Mouse (Mus musculus): Measurements from ENCODE around the gene Tns4. TPM values are rescaled to one million over a fixed set of nuclear protein-coding genes. Genes with fewer than 3 reads are reported as not detected.

Tns4 gene
- polyA plus RNA-seq, 1 experiment from 2014 or later: 0.09 TPM

GRCm38 (mm10) chr11:99099516-99099915 lies 10.4 kb upstream of the Tns4 start:
- Histone ChIP-seq H3K4me3 (replicated peaks) (no peak overlapping the region), H3K9me3 (replicated peaks) (no peaks in the 10 kb centered on the region), H3K4me1 (0 out of 2 replicates have a peak, but pooled peaks cover 4% of the 10 kb centered on the region), H3K4me2 (no peak overlapping the region), H3K36me3 (no peaks in the 10 kb centered on the region), H3K9ac (replicated peaks) (no peak overlapping the region), H3K27me3 (replicated peaks) (no peaks in the 10 kb centered on the region), H3K27ac (replicated peaks) (no peak overlapping the region)
- WGBS: 80% methylated on average over 7 of the region's 7 CpGs
- ATAC-seq (ENCODE audit: low FRiP score): no peak

DNA sequence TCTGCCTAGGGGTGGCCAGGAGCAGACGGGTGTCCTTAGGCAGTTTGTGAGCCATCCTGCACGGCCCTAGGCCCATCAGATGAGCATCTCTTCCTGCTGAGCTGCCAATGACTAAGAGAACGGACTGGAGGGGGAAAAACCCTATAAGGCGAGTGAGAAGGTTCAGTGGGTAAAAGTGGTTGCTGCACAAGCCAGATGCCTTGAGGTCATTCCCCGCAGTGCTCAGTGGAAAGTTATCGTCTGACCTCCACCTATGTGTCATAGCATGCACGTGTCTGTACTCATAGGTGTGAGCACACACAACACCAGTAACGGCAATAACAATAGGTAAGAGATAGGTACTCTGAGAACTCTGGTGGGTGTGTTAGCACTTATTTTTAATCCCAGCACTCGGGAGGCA lies 9.8 kb upstream of the Tns4 start:
- Histone ChIP-seq H3K4me1 (0 out of 2 replicates have a peak, but pooled peaks cover 4% of the 10 kb centered on the region), H3K4me3 (replicated peaks) (no peak overlapping the region), H3K9me3 (replicated peaks) (no peaks in the 10 kb centered on the region), H3K36me3 (no peaks in the 10 kb centered on the region), H3K4me2 (no peak overlapping the region), H3K9ac (replicated peaks) (no peak overlapping the region), H3K27ac (replicated peaks) (no peak overlapping the region), H3K27me3 (replicated peaks) (no peaks in the 10 kb centered on the region)
- ATAC-seq (ENCODE audit: low FRiP score): no peak
- 90% methylated on average over 9 of the region's 9 CpGs for WGBS

- Histone ChIP-seq H3K36me3 (no peaks in the 10 kb centered on the region), H3K4me2 (no peak overlapping the region), H3K9me3 (replicated peaks) (no peaks in the 10 kb centered on the region), H3K4me1 (0 out of 2 replicates have a peak, but pooled peaks cover 4% of the 10 kb centered on the region), H3K9ac (replicated peaks) (no peak overlapping the region), H3K27me3 (replicated peaks) (no peaks in the 10 kb centered on the region), H3K4me3 (replicated peaks) (no peak overlapping the region), H3K27ac (replicated peaks) (no peak overlapping the region)
- 75% methylated on average over 8 of the region's 8 CpGs for WGBS
- ATAC-seq (ENCODE audit: low FRiP score): no peak
Measured at GRCm38 (mm10) chr11:99096996-99097774, 8.1 kb upstream of the Tns4 start.

DNA sequence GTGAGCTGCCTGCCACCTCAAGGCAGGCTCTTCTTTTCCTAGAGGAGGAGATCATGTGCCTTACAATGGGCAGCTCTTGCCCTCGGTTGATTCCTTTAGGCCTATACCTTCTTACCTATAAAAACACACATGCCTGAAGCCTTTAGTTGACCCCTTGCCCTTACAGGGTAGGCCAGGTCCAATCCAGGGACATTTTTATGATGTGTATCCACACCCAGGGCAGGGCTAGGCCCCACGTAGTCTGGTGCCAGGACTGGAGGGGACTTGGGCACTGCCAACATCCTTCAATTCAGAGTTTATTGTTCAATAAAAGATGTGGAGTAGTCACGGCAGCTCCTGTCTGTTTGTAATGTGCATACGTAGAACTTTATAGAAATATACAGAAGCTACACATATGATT lies 7.3 kb upstream of the Tns4 start:
- H3K36me3 ChIP-seq: no peaks in the 10 kb centered on the region
- 0 out of 2 replicates have a peak, but pooled peaks cover 4% of the 10 kb centered on the region for H3K4me1 ChIP-seq
- no peak overlapping the region for H3K4me3 ChIP-seq (replicated peaks)
- ATAC-seq (ENCODE audit: low FRiP score): no peak
- WGBS: 69% methylated on average over 4 of the region's 4 CpGs
- H3K9me3 ChIP-seq (replicated peaks): no peaks in the 10 kb centered on the region
- no peaks in the 10 kb centered on the region for H3K27me3 ChIP-seq (replicated peaks)
- H3K4me2 ChIP-seq: no peak overlapping the region
- H3K27ac ChIP-seq (replicated peaks): no peak overlapping the region
- H3K9ac ChIP-seq (replicated peaks): no peak overlapping the region

- no peaks in the 10 kb centered on the region for H3K27me3 ChIP-seq (replicated peaks)
- H3K4me3 ChIP-seq (replicated peaks): no peak overlapping the region
- no peaks in the 10 kb centered on the region for H3K36me3 ChIP-seq
- H3K9me3 ChIP-seq (replicated peaks): no peaks in the 10 kb centered on the region
- no peak overlapping the region for H3K27ac ChIP-seq (replicated peaks)
- no peak overlapping the region for H3K4me2 ChIP-seq
- no peak for ATAC-seq (ENCODE audit: low FRiP score)
- no peak overlapping the region for H3K9ac ChIP-seq (replicated peaks)
- WGBS: 77% methylated on average over 4 of the region's 4 CpGs
- 0 out of 2 replicates have a peak, but pooled peaks cover 4% of the 10 kb centered on the region for H3K4me1 ChIP-seq
Measured at GRCm38 (mm10) chr11:99095759-99096158, 6.7 kb upstream of the Tns4 start.

GRCm38 (mm10) chr11:99094911-99095676 lies 6.0 kb upstream of the Tns4 start:
- no peak overlapping the region for H3K9ac ChIP-seq (replicated peaks)
- WGBS: 47% methylated on average over 2 of the region's 2 CpGs
- no peak overlapping the region for H3K27ac ChIP-seq (replicated peaks)
- H3K4me2 ChIP-seq: no peak overlapping the region
- H3K4me3 ChIP-seq (replicated peaks): no peak overlapping the region
- H3K27me3 ChIP-seq (replicated peaks): no peaks in the 10 kb centered on the region
- H3K4me1 ChIP-seq: 0 out of 2 replicates have a peak, but pooled peaks cover 4% of the 10 kb centered on the region
- H3K9me3 ChIP-seq (replicated peaks): no peaks in the 10 kb centered on the region
- H3K36me3 ChIP-seq: no peaks in the 10 kb centered on the region
- ATAC-seq (ENCODE audit: low FRiP score): no peak

DNA sequence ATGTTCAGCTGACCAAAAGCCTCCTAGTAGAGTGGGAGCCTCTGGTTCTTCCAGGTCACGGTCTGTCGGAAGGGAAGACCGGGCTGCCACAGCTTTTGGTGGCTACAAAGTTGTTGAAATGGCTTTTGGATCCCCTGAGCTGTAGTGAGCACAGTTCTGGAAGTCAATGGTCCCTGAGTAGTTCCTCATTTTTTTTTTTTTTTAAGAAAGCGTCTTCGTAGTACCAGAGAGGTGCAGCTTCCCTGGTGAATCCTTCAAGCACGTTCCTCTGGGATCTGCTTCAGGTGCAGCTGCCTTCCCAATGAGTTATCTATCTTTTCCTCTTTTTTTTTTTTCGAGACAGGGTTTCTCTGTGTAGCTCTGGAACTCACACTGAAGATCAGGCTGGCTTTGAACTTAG lies 4.6 kb upstream of the Tns4 start:
- ATAC-seq (ENCODE audit: low FRiP score): no peak
- H3K9me3 ChIP-seq (replicated peaks): no peaks in the 10 kb centered on the region
- no peaks in the 10 kb centered on the region for H3K27me3 ChIP-seq (replicated peaks)
- H3K36me3 ChIP-seq: no peaks in the 10 kb centered on the region
- 87% methylated on average over 7 of the region's 7 CpGs for WGBS
- H3K4me2 ChIP-seq: no peak overlapping the region
- H3K4me3 ChIP-seq (replicated peaks): no peak overlapping the region
- H3K9ac ChIP-seq (replicated peaks): no peak overlapping the region
- no peak overlapping the region for H3K27ac ChIP-seq (replicated peaks)
- no peaks in the 10 kb centered on the region for H3K4me1 ChIP-seq

DNA sequence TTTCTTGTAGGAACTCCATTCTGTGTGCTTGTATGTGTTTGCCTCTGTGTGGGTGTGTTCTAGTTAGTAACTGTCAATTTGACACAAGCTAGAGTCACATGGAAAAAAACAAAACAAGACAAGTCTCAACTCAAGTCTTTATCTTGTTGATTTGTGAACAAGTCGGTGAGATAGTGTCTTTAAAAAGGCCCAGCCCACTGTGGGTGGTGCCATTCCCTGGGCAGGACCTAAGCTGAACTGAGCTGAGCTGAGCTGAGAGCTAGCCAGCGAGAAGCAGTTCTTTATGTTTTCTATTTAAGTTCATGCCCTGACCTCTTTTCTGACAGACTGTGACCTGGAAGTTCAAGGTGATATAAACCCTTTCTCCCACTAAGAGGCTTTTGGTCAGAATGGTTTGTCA lies 2.6 kb upstream of the Tns4 start:
- Histone ChIP-seq H3K36me3 (no peaks in the 10 kb centered on the region), H3K9me3 (replicated peaks) (no peaks in the 10 kb centered on the region), H3K4me1 (no peaks in the 10 kb centered on the region), H3K4me3 (replicated peaks) (no peak overlapping the region), H3K9ac (replicated peaks) (no peak overlapping the region), H3K4me2 (no peak overlapping the region), H3K27ac (replicated peaks) (no peak overlapping the region), H3K27me3 (replicated peaks) (no peaks in the 10 kb centered on the region)
- 74% methylated on average over 2 of the region's 2 CpGs for WGBS
- no peak for ATAC-seq (ENCODE audit: low FRiP score)

- H3K9me3 ChIP-seq (replicated peaks): no peaks in the 10 kb centered on the region
- no peak overlapping the region for H3K27ac ChIP-seq (replicated peaks)
- WGBS: 95% methylated on average over 8 of the region's 8 CpGs
- no peak overlapping the region for H3K4me3 ChIP-seq (replicated peaks)
- H3K4me1 ChIP-seq: no peaks in the 10 kb centered on the region
- H3K4me2 ChIP-seq: no peak overlapping the region
- ATAC-seq (ENCODE audit: low FRiP score): no peak
- H3K36me3 ChIP-seq: no peaks in the 10 kb centered on the region
- H3K27me3 ChIP-seq (replicated peaks): no peaks in the 10 kb centered on the region
- no peak overlapping the region for H3K9ac ChIP-seq (replicated peaks)
Measured at GRCm38 (mm10) chr11:99090391-99090790, 1.3 kb upstream of the Tns4 start.

- Histone ChIP-seq H3K27me3 (replicated peaks) (no peaks in the 10 kb centered on the region), H3K36me3 (no peaks in the 10 kb centered on the region), H3K4me1 (no peaks in the 10 kb centered on the region), H3K9me3 (replicated peaks) (no peaks in the 10 kb centered on the region), H3K4me2 (no peak overlapping the region), H3K4me3 (replicated peaks) (no peak overlapping the region), H3K27ac (replicated peaks) (no peak overlapping the region), H3K9ac (replicated peaks) (no peak overlapping the region)
- WGBS: 71% methylated on average over 2 of the region's 2 CpGs
- no peak for ATAC-seq (ENCODE audit: low FRiP score)
Measured at GRCm38 (mm10) chr11:99088486-99088885, 620 bp downstream of the Tns4 start.

GRCm38 (mm10) chr11:99084366-99084765 lies 4.7 kb downstream of the Tns4 start:
- H3K9ac ChIP-seq (replicated peaks): no peak overlapping the region
- ATAC-seq (ENCODE audit: low FRiP score): no peak
- H3K27ac ChIP-seq (replicated peaks): no peak overlapping the region
- H3K4me1 ChIP-seq: no peaks in the 10 kb centered on the region
- H3K9me3 ChIP-seq (replicated peaks): no peaks in the 10 kb centered on the region
- H3K36me3 ChIP-seq: no peaks in the 10 kb centered on the region
- H3K4me3 ChIP-seq (replicated peaks): no peak overlapping the region
- no peaks in the 10 kb centered on the region for H3K27me3 ChIP-seq (replicated peaks)
- WGBS: 90% methylated on average over 9 of the region's 9 CpGs
- H3K4me2 ChIP-seq: no peak overlapping the region

DNA sequence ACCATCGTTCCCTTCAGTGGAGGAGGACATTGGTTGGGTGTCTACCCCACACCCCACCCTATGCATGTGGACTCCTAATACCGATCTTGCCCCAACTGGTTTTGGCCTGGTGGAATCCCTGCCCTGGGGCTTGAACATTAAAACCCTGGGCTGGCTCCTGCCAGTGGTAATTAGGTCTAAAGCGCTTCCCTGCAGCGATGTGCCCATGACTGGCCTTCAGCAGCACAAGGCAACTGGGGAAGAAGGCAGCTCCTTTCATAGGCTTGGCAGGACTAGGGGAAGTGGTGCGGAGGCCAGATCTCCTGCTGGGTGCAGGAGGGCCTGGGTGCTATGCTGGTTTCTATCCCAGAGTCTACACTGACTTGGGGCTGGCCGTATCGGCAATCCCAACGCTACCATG lies 5.6 kb downstream of the Tns4 start:
- no peak for ATAC-seq (ENCODE audit: low FRiP score)

More for the DNA sequence above, 5.6 kb downstream of the Tns4 start:
- Histone ChIP-seq H3K4me2 (no peak overlapping the region), H3K27me3 (replicated peaks) (no peaks in the 10 kb centered on the region), H3K4me1 (no peaks in the 10 kb centered on the region), H3K36me3 (no peaks in the 10 kb centered on the region), H3K9me3 (replicated peaks) (no peaks in the 10 kb centered on the region), H3K4me3 (replicated peaks) (no peak overlapping the region), H3K27ac (replicated peaks) (no peak overlapping the region), H3K9ac (replicated peaks) (no peak overlapping the region)
- 94% methylated on average over 8 of the region's 8 CpGs for WGBS

Measured in neural tube, embryonic 15.5 days (tissue).